Mouse (Mus musculus) layer of hippocampus, postnatal 36 days (tissue): ENCODE data around the gene Rpl9-ps6. TPM values are rescaled to one million over a fixed set of nuclear protein-coding genes. Genes with fewer than 3 reads are reported as not detected.
A peak's percentile ranks its signal among the peaks of the same experiment; 100 is the strongest.
"Not testable (repeated sequence)": the region's sequence is repeated elsewhere in the genome, so short reads cannot be mapped to it uniquely, and the experiment has no call there.

Source experiments
- DNase-seq, 2 experiments: peaks; one replicate each; pipeline ENCODE4 v3.0.0; 2022
- total RNA-seq, 2 experiments: library from RNA; stranded (reverse); gene quantifications; 2 replicates each; pipeline ENCODE4 v1.2.3; 2021

Rpl9-ps6 gene
- total RNA-seq, 2 experiments from 2014 or later: 28.6 to 35.9 TPM

GRCm38 (mm10) chr19:32480791-32481442, 14.5 kb upstream of the Rpl9-ps6 start:
- DNase-seq: no peak

DNA sequence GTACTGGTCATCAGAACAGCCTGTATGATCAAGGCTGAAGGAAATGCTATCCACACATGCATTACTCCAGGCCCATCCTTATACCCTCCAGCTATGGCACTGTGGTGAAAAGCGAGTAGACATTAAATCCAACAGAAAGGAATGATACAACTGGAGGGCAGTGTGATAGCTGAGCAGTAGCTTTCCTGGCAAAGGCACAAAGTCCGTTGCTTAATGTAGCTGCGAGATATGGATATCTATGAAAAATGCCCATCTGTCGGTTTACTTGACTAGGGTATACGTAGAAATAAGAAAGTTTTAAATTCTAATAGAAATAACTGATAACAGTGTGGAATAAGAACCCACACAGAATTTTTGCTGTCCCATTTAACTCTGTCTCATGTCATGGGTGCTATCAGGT, 13.9 kb upstream of the Rpl9-ps6 start:
- no peak for DNase-seq

- no peak for DNase-seq
These were observed 10.3 kb upstream of the Rpl9-ps6 start for GRCm38 (mm10) chr19:32476712-32477052.

GRCm38 (mm10) chr19:32476016-32476711, 9.8 kb upstream of the Rpl9-ps6 start:
- DNase-seq: no peak

- no peak for DNase-seq
These were observed 4.3 kb upstream of the Rpl9-ps6 start for GRCm38 (mm10) chr19:32470570-32471263.

GRCm38 (mm10) chr19:32470059-32470497, 3.7 kb upstream of the Rpl9-ps6 start:
- no peak for DNase-seq

DNA sequence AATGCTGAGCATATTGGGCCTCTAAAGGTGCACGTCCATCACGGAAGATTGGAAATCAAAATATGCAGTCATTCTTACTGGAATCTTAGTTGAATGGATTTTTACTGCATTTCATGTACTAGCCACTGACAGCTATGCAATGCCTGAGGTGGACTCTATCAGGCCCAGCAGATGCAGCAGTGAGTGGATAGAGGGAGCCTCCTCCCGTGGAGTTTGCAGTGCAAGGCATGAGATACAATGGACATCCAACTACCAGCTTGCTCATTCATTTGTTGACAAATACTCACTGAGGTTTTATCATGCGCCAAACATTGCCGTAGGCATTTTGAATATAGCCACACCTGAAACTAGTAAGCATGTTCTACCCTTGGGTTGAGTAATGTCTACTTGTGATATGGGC, 947 bp upstream of the Rpl9-ps6 start:
- no peak for DNase-seq

GRCm38 (mm10) chr19:32465228-32465627, 1.1 kb downstream of the Rpl9-ps6 start:
- no peak for DNase-seq

DNA sequence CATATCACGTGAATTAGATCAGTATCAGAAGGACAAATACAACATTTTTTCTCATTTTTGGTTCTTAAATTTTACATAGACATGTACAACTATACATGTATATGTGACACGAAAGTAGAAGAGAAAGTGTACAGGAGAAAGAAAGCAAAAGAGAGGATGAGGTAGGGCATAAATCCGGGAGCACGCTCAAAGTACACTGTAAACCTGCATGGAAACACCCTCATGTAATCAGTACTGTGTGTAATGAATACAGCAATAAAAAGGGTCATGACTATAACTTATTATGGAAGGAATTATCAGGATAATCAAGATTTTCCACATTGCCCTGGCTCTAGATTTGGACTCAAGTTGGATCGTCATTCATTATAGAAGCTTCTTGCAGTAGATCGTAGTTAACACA, 3.3 kb downstream of the Rpl9-ps6 start:
- DNase-seq: no peak

DNA sequence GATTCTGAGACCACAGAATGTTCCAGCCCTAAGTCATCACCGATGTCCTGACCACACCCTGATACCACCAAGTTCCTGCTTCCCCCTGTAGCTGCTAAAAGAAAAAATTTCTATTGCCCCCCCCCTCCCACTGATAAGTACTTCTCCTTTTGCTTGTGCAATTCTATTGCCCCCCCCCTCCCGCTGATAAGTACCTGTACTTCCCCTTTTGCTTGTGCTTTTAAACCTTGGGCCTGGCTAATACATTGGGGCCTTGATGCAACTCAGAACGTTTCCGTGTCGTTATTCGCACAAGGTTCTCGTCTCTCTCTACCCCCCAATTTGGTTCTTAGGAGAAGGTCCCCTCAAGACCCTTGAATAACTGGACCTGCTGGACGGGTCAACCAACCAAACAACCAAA, 8.7 kb downstream of the Rpl9-ps6 start:
- DNase-seq: not testable (repeated sequence)

GRCm38 (mm10) chr19:32456744-32457143, 9.6 kb downstream of the Rpl9-ps6 start:
- no peak for DNase-seq

- DNase-seq: no peak
These were observed 14.1 kb downstream of the Rpl9-ps6 start for GRCm38 (mm10) chr19:32452231-32452630.

DNA sequence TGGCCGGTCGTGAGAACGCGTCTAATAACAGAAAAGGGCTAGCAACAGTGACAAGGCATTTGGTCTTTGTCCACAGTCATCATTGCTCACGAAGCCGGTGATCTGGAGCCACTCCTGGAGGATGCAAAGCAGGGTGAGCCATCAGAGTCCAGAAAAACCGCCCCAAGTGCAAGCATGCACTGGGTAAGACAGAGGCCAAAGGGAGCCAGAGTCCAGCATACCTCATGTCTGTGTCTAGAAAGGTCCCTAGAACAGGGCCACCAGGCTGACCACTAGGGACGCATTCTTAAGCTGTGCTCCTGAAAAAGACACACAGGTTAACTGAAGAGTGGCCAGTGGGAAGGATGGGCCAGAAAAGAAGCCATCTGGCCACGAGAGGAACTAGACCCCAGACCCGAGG, 17.4 kb downstream of the Rpl9-ps6 start:
- no peak for DNase-seq

GRCm38 (mm10) chr19:32441568-32441967, 24.8 kb downstream of the Rpl9-ps6 start:
- no peak for DNase-seq

GRCm38 (mm10) chr19:32439356-32439755, 27.0 kb downstream of the Rpl9-ps6 start:
- DNase-seq: no peak

- no peak for DNase-seq
These were observed 40.5 kb downstream of the Rpl9-ps6 start for GRCm38 (mm10) chr19:32425856-32426255.

DNA sequence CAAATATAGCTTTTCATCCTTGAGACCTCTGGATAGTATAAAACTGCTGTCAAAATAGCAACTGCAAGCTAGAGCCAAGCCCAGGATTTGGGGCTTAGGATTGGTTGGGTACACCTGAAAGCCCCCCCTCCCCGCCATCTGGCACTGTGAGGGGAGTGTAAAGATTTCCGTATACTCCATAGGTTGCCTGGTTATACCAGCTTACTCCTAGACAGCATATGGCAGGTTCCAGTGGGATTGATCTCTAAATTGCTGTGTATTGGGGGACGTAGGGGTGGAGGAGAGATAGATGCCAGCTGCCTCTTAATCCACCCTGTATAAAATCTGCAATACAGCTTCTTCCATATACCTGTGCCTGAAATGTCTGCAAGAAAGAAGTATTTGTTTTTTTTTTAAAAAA, 41.7 kb downstream of the Rpl9-ps6 start:
- DNase-seq: no peak

GRCm38 (mm10) chr19:32419069-32419468, 47.3 kb downstream of the Rpl9-ps6 start:
- peak in 1 of 2 experiments; percentile 6 for DNase-seq

DNA sequence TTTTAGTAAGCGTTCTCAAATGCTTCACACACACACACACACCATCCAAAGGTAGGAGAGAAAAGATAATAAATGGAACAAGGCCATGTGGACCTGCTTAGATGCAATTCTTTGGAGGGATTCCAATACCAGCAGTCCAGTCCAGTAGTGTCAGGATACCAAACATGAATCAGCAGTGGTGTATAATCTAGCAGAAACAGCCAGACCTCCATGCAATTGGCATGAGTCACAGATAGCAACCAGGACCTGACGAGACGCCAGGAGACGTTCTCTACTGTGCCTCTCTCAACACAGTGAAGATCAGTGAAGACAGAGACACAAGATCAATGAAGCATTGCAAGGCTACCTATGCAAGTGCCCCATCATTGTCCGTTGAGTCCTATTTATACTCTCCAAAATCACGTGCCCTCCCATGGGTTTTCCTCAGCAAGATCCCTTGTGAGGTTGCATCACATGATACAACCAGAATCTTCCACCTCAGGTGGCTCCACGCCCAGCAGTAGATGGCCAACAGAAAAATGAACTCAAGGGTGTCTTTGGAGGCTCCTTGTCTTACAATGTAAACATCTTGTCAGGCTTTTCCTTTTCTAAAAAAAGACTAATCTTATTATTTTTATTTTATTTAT, 49.6 kb downstream of the Rpl9-ps6 start:
- DNase-seq: no peak
